Mouse (Mus musculus): Measurements from ENCODE around the gene Sfxn4.
"Not testable (repeated sequence)": the region's sequence is repeated elsewhere in the genome, so short reads cannot be mapped to it uniquely, and the experiment has no call there.

Sfxn4 gene

DNA sequence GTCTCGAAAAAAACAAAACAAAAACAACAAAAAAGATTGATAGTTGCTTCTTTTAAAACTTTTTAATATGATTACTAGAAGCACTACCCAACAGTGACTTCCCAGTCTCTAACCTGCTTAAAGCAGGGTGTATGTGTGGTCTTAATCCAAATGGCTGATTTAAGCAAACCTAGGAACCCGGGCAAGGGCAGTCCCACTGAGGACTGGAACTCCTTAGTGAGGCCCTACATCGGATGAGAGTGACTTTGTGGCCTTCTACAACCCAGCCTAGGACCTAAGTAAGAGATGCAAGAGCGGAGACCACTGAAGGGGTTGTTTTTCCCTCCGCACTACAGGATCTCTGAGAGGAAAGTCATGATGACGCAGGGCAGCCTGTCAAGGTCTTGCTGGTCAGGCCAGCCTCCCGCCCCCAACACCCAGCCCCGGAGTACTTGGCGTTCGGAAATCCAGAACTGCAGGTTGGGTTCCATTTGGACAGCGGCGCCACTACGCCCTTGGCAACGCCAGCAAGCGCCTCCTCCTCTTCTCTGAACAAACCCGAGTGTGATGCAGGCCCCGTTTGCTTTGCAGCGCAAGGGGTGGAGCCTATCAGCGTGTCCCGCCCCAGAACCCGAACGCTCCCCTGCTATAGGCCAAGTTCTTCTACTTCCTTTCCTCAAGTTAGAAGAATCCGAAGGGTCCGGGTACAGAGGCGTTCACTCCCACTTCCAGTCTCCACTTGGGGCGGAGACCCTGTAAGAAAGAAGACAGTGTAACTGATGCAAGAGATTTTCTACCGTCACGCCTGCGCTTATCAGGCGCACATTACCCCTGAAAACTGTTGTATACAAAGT is at the start of gene Sfxn4:
Gene Sfxn4, minus strand, starts transcription at position 612 of the 833 bp plus-strand sequence.
- DNase-seq: peak; percentile 96

DNA sequence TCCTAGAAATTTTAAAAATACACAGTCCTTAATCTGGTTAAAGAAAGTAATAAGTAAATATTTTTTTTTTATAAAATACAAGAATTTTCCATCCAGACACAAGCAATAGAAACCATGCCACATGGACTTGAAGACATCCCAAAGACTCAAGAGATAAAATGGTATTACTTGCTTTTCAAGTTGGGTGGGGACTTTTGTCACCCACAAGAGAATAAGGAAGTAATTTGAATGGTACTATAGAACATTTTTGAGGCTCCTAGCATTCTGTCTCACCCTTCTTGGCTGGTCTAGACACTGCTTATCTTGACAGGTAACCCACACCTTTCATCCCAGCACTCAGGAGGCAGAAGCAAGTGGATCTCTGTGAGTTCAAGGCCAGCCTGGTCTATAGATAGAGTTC is 49.0 kb upstream of the Sfxn4 start:
- DNase-seq: no peak

DNA sequence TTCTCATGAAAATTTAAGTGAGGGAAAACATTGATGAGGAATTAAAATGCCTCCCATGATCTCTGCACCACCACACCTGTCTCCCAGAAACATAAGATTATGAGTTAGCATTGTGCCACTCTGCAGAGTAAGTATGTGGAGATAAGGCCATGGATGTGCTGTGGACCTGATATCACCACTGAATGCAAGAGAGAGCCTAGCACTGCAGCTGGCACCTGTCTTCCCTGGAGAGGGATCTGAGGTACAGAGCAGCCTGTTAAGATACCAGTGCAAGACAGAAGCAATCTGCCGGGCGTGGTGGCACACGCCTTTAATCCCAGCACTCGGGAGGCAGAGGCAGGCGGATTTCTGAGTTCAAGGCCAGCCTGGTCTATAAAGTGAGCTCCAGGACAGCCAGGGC is 44.2 kb upstream of the Sfxn4 start:
- no peak for DNase-seq

DNA sequence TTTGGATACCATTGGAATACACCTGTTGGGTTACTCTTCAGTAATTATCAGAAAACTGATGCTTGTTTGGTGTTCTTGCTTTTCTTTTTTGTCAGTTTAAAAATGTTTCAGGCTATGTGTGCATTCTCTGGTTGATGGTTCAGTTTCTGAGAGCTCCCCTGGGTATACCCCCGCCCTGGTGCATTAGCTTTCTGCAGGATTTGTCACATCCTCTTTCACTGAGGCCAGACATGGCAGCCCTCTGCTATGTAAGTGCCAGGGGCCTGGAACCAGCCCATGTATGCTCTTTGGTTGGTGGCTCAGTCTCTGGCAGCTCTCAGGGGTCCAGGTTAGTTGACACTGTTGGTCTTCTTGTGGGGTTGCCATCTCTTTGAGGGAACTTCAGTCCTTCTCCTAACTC is 42.7 kb upstream of the Sfxn4 start:
- no peak for DNase-seq

DNA sequence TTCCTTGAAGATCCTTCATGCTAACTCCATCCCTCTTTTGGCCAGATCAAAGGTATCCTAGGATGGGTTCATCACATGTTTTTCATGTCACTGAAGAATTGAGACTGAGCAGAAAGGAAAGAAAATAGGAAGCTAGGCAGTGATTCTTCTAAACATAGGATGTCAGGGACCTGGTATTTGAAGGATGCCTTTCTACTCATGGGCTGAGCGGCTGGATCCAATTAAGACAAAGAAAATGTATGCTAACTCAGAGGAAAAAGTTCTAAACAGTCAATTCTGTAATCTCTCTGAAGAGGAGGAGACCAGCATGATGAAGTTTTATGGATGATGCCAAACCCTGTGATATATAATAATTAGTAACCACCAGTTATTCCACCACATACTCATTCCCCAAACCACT is 41.9 kb upstream of the Sfxn4 start:
- no peak for DNase-seq

DNA sequence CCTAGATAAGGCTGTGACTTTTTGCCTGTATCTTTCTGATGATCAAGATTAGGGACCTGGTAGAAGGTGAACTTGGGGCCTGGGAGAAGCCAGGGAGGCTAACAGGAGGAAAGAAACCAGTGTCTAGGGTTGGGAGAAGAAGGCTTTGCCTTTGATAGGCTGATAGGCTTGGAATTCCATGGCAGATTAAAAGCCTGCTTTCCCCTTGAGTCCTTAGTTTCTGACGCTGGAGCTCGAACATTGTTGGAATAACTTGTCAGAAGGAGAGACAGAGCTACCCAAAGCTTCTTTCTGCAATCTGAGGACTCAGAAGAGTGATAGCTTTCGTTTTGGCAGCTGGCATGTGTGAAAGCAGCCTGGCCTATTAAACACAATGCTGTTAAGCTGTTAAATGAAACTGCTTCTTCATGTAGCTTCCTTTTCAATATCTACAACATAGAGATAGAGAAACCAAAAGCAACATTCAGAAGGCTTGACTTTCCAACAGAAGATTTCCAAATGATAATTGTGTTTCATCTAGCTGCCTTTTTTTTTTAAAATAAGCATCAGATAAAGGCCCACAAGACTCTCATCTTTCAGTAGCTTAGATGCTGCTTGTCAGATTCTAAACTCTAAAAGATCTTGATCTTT is 34.1 kb upstream of the Sfxn4 start:
- no peak for DNase-seq

DNA sequence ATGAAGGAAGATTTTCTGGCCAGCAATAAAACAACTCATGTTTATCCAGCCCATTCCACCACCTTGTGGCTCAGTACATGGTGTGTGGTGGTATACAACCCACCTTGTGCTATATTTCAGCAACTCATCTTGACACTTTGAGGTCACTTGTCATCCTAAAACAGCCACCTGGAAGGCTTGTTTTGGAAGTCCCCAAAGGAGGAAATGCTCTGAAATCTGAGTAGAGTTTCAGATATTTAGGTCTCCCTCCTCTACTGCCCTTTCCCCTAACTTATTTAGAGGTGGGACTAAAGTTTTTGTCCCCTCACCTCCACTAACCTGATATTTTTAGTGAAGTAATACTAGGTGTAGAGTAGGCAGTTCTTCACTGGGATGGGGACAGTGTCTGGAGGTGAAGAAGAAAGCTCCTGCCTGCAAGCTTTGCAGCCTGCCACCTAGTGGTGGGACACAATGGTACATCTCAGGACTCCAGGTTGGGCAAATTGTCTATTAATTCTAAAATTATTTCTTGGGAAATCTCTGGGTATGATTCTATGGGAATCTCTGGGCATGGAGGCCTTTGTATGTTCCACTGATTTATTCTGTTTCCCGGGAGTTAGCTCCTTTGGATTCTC is 30.8 kb upstream of the Sfxn4 start:
- DNase-seq: peak; percentile 40

DNA sequence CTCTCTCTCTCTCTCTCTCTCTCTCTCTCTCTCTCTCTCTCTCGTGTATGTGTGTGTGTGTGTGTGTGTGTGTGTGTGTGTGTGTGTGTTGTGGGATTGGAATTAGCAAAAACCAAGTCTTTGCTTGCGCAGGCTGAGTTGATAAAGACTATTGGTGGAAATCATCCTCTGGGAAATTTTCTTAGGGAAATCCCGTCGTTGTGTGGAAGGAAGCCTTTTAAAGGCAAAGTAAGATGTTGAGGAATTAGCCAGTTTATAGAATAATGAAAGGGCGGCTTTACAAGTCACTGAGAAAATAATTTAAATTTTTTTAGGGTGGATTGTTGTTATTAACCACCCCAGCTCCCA is 29.8 kb upstream of the Sfxn4 start:
- DNase-seq: no peak

DNA sequence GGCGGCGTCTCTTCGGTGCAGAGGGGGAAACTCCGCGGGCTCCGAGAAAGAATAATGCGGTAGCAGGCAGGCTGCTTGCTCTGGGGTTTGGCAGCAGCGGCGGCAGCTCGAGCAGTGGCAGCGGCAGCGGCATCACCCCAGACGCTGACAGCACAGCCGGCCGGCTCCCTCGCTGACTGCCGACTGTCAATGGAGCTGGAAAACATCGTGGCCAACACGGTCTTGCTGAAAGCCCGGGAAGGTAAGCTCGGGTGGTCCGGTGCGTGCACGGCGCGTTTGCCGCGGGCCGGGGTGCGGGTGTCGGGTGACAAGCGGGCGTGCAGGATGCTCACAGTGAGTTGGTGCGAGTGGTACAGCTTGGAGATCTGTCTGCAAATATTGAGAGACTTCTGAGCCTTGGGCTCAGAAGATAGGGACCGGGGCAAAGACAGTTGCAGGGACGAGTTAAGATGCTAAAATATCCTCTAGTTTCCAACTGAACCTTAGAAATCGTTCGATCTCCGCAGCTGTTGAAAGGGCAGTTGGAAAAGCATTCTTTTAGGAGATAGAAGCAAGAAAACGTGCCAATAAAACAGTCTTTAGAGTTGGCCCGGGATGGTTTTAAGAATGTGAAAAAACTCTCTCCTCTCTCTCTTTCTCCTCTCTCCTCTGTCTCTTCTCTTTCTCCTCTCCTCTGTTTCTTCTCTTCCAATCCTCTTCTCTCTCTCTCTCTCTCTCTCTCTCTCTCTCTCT is 29.3 kb upstream of the Sfxn4 start:
- DNase-seq: no peak

DNA sequence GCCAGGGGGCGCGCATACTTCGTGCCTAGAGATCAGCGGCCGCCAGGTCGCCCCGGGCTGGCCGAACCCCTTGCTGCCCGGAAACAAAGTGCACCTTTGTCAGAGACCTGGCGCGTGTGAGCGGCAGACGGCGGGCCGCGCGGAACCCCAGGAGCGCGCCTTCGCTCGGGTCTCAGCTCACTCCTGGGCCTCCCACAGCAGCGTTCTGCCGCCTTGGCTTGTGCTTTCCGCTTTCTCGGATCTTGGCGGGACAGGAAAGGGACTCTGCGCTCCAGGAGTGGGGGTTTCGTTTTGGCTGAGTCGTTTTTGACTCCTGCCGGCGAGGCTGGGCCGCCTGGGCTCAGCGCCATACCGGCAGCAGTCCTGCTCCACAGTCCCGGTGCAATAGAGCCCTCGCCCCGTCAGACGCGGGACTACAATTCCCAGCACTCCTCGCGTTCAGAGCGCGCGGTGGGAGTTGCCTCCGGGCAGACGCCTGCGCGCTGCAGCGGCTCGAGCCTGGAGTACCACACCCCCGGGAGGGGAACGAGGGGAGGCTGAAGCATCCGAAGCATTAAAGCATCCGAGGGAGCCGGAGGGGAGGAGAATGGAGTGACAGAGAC is 28.5 kb upstream of the Sfxn4 start, which contains the start of gene Grk5:
Gene Grk5, plus strand, starts transcription at position 36 of the 602 bp plus-strand sequence.
- peak; percentile 94 for DNase-seq

DNA sequence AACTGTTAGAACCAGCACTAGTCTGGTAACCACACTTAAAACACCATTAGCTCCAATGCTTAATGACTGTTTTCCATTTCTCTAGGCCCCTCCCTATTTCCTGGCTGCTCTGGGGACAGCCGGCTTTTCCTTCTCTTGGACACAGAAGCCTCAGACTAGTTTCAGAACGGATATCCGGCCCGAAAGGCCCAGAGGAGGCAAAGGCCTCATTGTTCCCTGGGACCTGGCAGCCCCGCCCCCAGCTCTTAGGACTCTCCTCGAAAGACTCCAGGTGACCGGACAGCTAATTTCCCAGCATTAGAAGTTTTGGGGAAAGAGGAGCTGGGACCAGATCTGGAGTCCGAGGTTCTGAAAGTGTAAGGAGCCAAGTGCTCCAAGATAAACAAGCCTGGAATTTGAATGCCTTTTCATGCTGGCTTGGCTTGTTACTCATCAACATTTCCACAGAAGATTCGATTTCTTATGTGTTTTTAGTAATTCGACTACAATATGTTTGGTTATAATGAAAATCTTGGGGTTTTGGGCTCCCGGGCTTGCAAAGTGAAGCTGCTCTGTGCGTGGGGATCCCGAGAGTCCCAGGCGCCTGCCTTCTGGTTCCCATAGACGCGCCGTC is 27.9 kb upstream of the Sfxn4 start:
- DNase-seq: peak; percentile 81

DNA sequence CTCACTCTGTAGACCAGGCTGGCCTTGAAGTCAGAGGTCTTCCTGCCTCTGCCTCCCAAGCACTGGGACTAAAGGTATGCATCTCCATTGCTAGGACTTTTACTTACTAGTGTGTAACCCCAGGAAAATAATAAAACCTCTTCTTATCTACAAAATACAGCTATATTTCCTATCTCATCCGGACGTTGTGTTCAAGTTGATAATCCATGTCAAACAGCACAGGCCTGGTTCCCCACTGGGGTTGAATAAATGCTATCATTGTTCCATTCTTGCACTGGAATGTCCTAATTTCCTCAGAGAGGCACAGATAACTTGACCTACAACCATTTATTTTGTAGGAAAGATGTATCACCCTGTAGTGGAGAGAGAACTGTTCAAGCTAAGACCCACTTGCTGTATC is 26.4 kb upstream of the Sfxn4 start:
- DNase-seq: no peak

DNA sequence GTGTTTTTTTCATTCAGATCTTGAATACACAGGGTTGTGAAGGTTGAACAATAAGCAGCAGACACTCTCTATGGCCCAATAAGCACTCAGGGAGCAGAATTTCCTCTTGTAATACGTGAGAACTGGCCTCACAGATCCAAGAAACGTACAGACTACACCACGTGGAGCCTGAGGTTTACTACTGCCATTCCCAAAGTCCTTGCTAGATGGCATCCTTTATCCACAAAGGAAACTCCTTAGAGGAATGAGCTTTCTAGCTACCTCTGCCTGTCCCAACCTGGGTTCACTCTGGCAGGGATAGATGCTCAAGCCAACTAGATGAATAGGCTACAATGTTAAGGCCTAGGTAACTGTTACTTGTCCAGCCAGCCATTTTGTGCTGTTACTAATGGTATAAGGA is 21.9 kb upstream of the Sfxn4 start:
- peak; percentile 39 for DNase-seq

DNA sequence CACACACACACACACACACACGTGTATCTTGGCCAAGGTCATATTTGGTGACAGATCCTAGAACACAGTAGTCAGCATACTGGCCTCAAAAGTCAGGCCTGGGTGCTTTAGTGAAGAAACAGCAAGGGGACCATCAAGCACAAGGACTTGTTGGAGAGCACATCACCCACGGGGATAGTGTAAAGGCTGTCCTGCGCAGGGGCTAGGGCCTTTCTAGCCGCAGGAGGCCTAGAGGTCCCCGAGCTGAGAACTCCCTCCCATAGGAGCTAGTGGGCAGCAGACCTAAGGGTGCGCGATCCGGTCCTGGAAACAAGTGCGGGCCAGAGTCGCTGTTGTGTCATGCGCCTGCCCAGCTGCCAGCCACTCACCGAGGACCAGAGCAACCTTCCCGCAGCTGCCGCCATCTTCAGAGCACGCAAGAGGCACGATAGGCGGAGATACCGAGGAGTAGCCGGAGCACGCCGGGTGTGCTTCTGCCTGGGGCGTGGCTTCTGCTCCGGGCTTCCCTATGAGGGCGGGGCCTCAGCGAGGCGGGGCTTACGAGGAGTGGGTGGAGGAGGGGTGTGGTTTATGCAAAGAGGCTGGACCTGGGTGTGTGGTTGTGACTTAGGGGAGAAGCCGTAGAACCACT is 12.9 kb upstream of the Sfxn4 start, which contains the start of gene Prdx3:
Gene Prdx3, minus strand, starts transcription at position 493 of the 631 bp plus-strand sequence.
- peak; percentile 97 for DNase-seq

DNA sequence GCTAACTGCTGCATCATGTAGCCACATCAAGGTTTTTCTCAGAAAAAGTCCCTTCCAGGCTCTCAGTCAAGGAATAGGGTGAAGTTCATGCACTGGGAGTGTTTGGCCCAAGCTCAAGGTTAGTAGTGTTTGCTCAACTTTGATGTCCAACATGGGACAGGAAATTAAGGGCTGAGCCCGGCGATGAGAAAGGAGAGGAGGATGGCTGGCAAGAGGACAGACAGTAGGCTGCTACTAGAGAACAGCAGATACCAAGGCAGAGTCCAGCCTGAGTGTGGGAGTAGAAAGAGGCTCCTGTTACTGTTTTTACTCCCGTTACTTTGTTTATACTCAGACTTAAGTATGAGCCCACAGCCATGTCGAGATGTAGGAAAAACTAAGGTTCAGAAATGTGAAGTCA is 12.2 kb upstream of the Sfxn4 start:
- DNase-seq: peak; percentile 43

DNA sequence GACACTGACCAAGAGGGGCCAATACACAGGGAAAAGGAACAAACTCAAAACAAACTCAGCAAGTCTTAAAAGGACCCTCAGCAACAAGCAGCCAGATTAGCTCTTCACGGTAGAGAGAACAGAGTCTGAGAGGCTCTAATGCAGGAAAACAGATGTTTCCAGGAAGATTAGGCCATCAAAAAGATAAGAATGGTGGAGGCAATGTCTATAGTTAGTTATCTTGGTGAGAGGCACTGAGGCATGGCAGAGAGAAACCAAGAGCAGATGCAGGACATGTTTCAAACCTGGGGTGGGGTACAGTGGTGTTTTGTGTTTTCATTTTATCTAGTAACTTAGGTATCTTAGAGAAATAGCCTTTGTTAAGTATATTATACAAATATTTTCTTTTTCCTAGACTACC is 11.0 kb upstream of the Sfxn4 start:
- no peak for DNase-seq

DNA sequence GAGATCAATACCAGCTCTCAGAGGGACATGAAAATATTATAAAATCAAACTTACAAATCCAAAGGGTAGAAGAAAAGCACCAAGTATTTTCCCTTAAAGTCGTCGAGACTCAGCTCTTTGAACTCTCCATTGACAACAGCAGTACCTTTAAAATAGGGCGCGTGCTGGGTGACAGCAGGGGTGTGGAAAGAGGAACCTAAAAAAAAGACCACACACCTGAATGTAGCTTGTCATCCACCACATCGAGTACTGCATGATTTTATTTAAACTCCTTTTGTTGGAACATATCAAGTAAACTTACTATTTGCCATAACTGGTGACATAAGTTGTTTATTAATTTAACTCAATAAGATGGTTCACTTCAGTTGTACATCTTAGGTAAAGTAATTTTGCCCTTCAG is 10.1 kb upstream of the Sfxn4 start:
- DNase-seq: no peak

DNA sequence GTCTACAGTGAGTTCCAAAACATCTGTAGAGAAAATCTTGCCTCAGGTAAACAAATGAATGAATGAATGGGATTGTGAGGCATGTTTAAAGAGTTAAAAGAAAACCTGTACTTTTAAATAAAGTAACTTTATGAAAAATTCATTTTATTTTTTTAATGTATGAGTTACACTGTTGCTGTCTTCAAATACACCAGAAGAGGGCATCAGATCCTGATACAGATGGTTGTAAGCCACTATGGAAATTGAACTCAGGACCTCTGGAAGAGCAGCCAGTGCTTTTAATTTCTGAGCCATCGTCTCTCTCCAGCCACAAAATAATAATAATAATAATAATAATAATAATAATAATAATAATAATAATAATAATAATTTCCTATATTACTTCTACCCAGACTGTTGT is 9.2 kb upstream of the Sfxn4 start:
- DNase-seq: no peak

DNA sequence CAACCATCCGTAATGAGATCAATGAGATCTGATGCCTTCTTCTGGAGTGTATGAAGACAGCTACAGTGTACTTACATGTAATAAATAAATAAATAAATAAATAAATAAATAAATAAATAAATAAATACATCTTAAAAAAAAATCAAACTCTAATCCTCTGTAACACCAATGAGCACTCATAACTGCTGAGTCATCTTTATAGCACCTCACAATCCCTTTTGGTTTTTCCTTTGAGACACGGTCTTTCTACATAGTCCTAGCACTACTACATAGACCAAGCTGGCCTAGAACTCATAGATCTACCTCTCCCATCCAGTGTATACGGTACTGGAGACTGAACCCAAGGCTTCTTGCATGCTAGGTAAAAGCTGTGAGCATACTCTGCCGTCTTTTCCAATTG is 4.9 kb upstream of the Sfxn4 start:
- not testable (repeated sequence) for DNase-seq

DNA sequence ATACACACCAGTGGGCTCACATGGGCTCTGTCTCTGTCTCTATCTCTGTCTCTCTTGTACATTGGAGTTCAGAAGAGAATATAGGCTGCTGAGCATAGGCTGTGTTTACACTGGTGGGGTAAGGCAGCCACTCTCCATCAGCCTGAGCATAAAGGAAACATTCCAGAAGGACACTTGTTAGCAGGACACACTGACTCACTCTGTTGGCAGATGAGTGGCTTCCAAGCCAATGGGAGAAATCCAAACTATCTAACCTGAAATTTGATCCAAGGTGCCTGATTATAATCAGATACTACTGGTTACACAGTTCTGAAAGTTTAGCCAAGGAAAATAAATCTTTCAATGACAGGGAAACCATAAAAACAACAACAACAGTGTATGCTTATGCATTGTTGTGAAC is 15.5 kb downstream of the Sfxn4 start:
- no peak for DNase-seq

DNA sequence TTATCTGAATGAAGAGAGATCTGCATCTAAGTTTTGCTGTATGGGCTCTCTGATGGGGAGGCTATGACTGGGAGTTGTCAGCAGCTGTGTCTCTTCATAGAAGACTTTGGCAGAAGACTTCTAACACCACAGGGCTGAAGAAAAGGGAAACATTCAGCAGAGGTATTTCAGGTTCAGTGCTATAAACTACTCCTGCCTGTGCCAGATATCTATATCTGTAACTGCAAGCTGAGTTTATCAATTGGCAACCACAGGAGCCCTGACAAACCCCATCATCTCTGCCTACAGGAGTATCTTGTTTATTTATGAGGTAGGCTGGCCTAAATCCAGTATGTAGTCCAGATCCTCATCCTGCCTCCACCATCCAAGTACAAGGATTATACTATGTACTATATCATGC is 18.0 kb downstream of the Sfxn4 start:
- DNase-seq: no peak

DNA sequence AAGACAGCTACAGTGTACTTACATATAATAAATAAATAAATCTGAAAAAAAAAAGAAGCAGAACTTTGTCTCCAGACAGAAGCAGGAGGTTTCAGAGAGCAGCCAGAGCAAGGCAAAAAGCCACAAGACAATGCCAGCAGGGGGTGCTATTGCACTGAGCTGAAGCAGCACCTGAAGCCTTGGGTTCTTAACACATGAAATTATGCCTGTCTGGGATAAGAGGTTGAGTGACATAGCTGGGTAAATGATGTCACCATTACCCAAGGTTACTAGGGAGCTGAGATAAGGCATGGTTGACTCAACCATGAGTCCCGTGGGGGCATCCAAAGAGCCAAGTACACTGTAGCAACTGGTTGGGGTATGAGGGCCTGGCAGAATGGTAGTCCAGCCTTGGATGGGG is 23.5 kb downstream of the Sfxn4 start:
- DNase-seq: peak; percentile 36

Measured in kidney, adult 11 months (tissue).